Mouse (Mus musculus) layer of hippocampus, postnatal 14 days (tissue): ENCODE measurements around the gene Erbb2. TPM values are rescaled to one million over a fixed set of nuclear protein-coding genes. Genes with fewer than 3 reads are reported as not detected.

Experiments
- DNase-seq, 2 experiments: peaks; one replicate each; pipeline ENCODE4 v3.0.0; 2021 to 2022; ENCODE audit warnings: low spot score in 2 of 2, mixed read lengths in 1 of 2
- total RNA-seq, 2 experiments: library from RNA; stranded (reverse); gene quantifications; 2 replicates each; pipeline ENCODE4 v1.2.3; 2021

Erbb2 gene
- total RNA-seq, 2 experiments from 2014 or later, result 2.4 to 2.9 TPM

DNA sequence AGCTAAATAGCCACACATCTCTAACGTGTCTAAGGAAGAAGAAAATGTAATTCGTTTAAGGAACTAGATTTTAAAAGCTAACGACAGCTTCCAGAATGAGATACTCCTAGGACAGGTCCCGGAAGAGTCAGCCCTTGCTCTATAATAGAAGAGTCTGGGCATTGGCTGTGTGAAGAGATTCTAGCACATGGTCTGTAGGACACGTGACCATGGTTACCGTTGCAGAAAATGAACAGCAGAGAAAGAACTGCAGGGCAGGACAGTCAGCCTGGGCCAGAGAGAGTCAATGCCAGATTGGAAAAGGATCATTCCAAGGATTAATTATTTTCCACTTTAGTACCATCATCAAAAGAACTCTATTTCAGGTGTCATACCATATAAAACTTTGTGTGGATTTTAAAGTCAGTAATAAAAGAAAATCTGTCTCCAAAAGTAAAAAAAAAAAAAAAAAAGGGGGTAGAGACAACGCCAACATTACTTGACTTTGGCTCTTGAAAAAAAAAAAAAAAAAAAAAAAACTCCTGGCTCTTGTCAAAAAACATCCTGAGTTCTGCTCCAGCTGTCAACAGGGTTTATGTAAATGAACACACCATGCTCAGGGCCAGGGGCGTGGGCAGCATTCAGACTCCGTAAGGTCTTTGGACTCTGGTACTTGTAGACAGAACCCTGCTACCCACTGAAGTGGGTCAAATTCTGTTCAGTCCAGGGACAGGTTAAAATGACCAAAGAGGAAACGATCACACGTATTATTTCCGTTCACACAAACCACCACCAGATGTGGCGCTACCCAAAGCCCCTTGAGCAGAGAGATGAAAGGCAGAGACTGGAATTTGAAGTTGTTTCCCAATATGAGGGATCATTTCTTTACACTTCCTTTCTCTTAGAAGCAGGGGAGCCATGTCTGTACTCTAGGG is 67.0 kb downstream of the Erbb2 start:
- DNase-seq, result no peak

DNA sequence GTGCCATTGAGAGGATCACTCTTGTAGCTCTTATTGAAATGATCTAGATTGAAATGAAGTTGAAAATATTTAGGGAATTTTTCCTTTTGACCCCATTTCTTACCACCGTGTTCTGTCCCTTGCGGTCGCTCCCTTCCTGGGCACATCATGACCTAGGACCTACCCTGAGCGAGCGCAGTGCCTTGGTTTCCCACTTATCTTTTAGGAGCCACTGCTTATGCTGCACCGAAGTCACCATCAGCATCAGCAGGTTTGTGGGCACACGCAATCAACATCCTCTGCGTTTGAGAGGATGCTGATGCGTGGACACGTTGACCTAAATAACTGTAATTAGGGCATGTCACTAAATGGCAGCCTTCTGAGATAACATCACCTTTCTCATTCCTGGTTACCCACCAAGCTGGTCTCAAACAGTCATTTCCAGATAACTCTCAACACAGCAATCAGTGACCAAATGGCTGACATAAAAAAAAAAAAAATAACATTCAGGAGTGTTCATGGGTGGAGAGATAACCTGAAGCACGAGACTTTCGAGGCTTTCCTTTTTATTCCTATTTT is 67.7 kb downstream of the Erbb2 start:
- no peak for DNase-seq

DNA sequence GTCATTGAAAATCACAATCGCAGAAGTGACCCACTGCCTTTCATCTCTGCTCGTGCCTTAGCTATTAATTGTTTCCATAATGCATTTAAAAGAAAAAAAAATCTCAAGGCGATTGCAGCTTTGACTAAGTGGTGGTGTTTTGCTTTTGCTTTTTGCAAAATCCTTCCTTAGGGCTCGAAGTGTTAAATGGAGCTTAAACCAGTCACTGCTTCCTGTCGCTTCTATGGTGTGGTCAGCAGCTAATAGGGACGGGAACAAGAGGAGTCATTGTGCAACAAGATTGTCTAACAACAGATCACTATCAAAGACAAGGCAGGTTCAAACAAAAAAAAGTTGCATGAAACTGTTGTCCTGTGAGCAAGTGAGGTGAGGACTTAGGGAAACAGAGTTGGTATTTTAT is 69.0 kb downstream of the Erbb2 start:
- no peak for DNase-seq

DNA sequence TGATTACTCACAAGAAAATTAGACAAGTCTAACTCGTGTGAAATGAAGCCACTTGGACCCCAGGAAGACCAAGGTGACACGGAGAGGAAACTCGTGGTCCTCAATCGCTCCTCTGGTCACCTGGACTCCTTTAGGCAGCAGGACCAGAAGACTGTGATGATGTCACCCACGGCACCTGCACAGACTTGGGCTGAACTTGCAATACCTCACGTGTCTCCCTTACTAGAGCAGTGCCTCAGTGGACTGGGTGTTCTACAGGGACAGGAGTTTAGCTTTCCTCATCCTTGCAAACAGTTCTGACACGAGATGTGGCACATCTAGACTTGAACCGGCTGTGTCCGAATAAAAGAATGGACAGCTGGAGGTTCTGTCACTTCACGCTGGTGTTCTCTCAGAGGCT is 69.8 kb downstream of the Erbb2 start:
- DNase-seq, result no peak

DNA sequence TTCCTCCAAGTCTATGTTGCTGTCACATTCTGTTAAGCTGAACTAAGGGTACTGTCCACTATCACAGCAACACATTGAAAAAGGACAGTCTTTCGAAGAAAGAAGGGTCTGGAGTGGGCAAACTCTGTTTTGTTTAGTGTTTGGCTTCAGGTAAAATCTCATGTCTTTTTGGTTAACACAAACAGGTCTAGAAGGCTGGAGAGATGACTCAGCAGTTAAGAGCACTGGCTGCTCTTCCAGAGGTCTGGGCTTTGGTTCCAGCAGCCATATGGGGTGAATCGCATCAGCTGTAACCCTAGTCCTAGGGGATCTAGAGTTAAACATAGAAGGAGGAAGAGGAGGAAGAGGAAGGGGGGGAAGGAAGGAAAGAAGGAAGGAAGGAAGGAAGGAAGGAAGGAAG is 73.5 kb downstream of the Erbb2 start:
- DNase-seq, result no peak

Other genes with a start within 250 kb of the Erbb2 start
- 10 to 100 TPM; 44.8 to 51.3 TPM for gene Med1, start 219.2 kb upstream of the Erbb2 start, total RNA-seq
- gene Cdk12, start 209.4 kb upstream of the Erbb2 start, total RNA-seq, result 10 to 100 TPM; 36.9 to 37.2 TPM
- 100 to 1,000 TPM; 113 to 124 TPM for gene Neurod2, start 82.8 kb upstream of the Erbb2 start, total RNA-seq
- gene Ppp1r1b, start 64.1 kb upstream of the Erbb2 start, total RNA-seq, result 10 to 100 TPM; 33.6 to 46.7 TPM
- gene Stard3, start 54.1 kb upstream of the Erbb2 start, total RNA-seq, result 10 to 100 TPM; 22.6 to 24.8 TPM
- gene Tcap, start 28.7 kb upstream of the Erbb2 start, total RNA-seq, result 1 to 10 TPM in 1 of 2 experiments, under 1 TPM in 1; 0.94 to 1.3 TPM
- gene Pnmt, start 26.0 kb upstream of the Erbb2 start, total RNA-seq, result under 1 TPM; 0.28 to 0.38 TPM
- gene Pgap3, start 12.0 kb upstream of the Erbb2 start, total RNA-seq, result 10 to 100 TPM; 10.0 to 10.1 TPM
- 100 to 1,000 TPM in 1 of 2 experiments, 10 to 100 TPM in 1; 87.7 to 102 TPM for gene Mien1, start 26.5 kb downstream of the Erbb2 start, total RNA-seq
- 1 to 10 TPM; 1.1 to 1.6 TPM for gene Grb7, start 33.9 kb downstream of the Erbb2 start, total RNA-seq
- gene Ikzf3, start 133.6 kb downstream of the Erbb2 start, total RNA-seq, result under 1 TPM in 1 of 2 experiments, not detected in 1; 0.21 TPM
- under 1 TPM in 1 of 2 experiments, not detected in 1; 0.31 TPM for gene Zpbp2, start 138.6 kb downstream of the Erbb2 start, total RNA-seq
- 10 to 100 TPM; 49.1 to 57.6 TPM for gene Ormdl3, start 174.9 kb downstream of the Erbb2 start, total RNA-seq
- gene Lrrc3c, start 185.8 kb downstream of the Erbb2 start, total RNA-seq, result not detected
- gene Gm12355, start 213.2 kb downstream of the Erbb2 start, total RNA-seq, result 10 to 100 TPM; 10.1 to 13.3 TPM
- gene Gsdma3, start 213.9 kb downstream of the Erbb2 start, total RNA-seq, result not detected
- gene Gsdma2, start 234.3 kb downstream of the Erbb2 start, total RNA-seq, result not detected